Mouse (Mus musculus) liver, embryonic 13.5 days (tissue): ENCODE measurements around the gene Hnrnpa0. TPM values are rescaled to one million over a fixed set of nuclear protein-coding genes. Genes with fewer than 3 reads are reported as not detected.

ENCODE experiments used
- ATAC-seq: fragments of 200-750 bp; cut with Nextera tagmentation; 2 replicates; pipeline ENCODE4 v1.8.0; 2017; ENCODE audit warnings: low read depth, mild to moderate bottlenecking, moderate number of reproducible peaks, moderate library complexity
- DNase-seq: peaks from one replicate; pipeline ENCODE4 v3.0.0; 2022
- H3K27ac ChIP-seq: fragments of 300-500 bp; sonication (generic); 2 replicates; pipeline ENCODE4 v1.5.1; 2015; ENCODE audit warnings: moderate library complexity, mild to moderate bottlenecking, inconsistent platforms
- H3K27me3 ChIP-seq: fragments of 300-500 bp; sonication (generic); 2 replicates; pipeline ENCODE4 v1.6.1; 2015; ENCODE audit warnings: mild to moderate bottlenecking, inconsistent platforms
- H3K36me3 ChIP-seq: fragments of 300-500 bp; sonication (generic); 2 replicates; pipeline ENCODE4 v1.6.1; 2015; ENCODE audit warnings: mild to moderate bottlenecking, inconsistent platforms
- H3K4me1 ChIP-seq: fragments of 300-500 bp; sonication (generic); replicated peaks from 2 replicates; pipeline ENCODE4 v1.6.1; 2015; ENCODE audit warnings: inconsistent platforms
- H3K4me2 ChIP-seq: fragments of 300-500 bp; sonication (generic); 2 replicates; pipeline ENCODE4 v1.6.1; 2015; ENCODE audit warnings: inconsistent platforms, mild to moderate bottlenecking, moderate library complexity
- H3K4me3 ChIP-seq: fragments of 300-500 bp; sonication (generic); replicated peaks from 2 replicates; pipeline ENCODE4 v1.5.1; 2015; ENCODE audit warnings: mild to moderate bottlenecking, inconsistent platforms
- H3K9ac ChIP-seq: fragments of 300-500 bp; sonication (generic); 2 replicates; pipeline ENCODE4 v1.6.1; 2015; ENCODE audit warnings: mild to moderate bottlenecking, inconsistent platforms
- H3K9me3 ChIP-seq: fragments of 300-500 bp; sonication (generic); replicated peaks from 2 replicates; pipeline ENCODE4 v1.6.1; 2016; ENCODE audit warnings: inconsistent platforms
- WGBS: fragments of 180-500 bp; shearing (Covaris S2); methylation state at CpG from one replicate; pipeline ENCODE4 v1.1.7; 2015; ENCODE audit not compliant: insufficient replicate concordance; 5-methylcytosine and 5-hydroxymethylcytosine counted together
- polyA plus RNA-seq: library from polyadenylated mRNA; unstranded; fragments of >200 nt; fragmentation: Nextera tagmentation; extraction: Ambion mirVana; gene quantifications from 2 replicates; pipeline ENCODE4 v1.2.1, GENCODE M21; 2015

The Hnrnpa0 gene
- 12.5 and 15.3 TPM in 2 replicates for polyA plus RNA-seq

- Histone ChIP-seq H3K4me1 (peaks cover 39% of the 10 kb centered on the region), H3K9ac (peak within 1 kb of the TSS; percentile 99), H3K27ac (peak within 1 kb of the TSS; percentile 96), H3K4me2 (peak within 1 kb of the TSS; percentile 83), H3K27me3 (no peaks in the 10 kb centered on the region), H3K36me3 (peaks cover 20% of the 10 kb centered on the region), H3K9me3 (no peaks in the 10 kb centered on the region), H3K4me3 (peak within 1 kb of the TSS; percentile 97)
- peak; percentile 88 for DNase-seq
- peak; percentile 87 for ATAC-seq
- WGBS = under 1% methylated on average over 47 of the region's 62 CpGs
Measured at GRCm38 (mm10) chr13:58128396-58128767, at the start of gene Hnrnpa0. Gene Hnrnpa0 (minus strand): TSS chr13:58128556.

DNA sequence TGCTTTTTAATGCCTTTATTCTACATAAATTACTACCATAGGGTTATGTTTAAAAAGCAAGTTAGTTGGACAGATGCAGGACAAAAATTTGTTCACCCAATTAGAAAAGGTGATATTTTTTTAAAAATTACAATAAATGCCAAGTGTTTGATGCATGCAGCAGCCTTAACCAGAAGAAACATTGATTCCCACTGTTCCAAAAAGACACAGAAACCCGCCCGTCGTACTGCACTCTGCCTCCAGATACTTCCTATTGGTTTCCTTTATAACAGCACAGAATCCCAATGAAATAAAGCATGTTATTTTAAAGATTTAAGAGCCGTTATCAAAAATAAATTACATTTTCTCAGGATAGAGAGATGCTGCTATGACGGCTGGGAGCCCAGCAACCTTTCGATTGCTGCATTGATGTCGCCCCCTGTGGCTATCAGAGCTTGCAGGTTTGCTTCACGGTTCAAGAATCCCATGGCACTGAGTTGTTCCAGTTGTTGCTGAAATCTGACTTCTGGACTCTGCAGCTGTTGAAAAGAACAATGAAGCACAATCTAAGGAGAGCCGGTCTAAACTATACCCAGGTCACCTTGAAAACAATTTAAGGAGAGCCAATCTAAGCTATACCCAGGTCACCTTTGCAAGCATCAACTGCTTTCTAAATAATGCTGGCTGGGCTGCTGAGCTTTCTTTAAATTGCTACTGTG lies 49.3 kb upstream of the Hnrnpa0 start:
- H3K9ac ChIP-seq = no peak overlapping the region
- 91% methylated on average over 9 of the region's 9 CpGs for WGBS
- H3K4me3 ChIP-seq = no peak overlapping the region
- H3K9me3 ChIP-seq = no peaks in the 10 kb centered on the region
- peaks cover 78% of the 10 kb centered on the region for H3K36me3 ChIP-seq
- H3K4me1 ChIP-seq = no peaks in the 10 kb centered on the region
- no peaks in the 10 kb centered on the region for H3K27me3 ChIP-seq
- no peak overlapping the region for H3K27ac ChIP-seq
- no peak overlapping the region for H3K4me2 ChIP-seq
- ATAC-seq (no peak), DNase-seq (no peak)

- Histone ChIP-seq H3K27me3 (no peaks in the 10 kb centered on the region), H3K9me3 (no peaks in the 10 kb centered on the region), H3K9ac (no peak overlapping the region), H3K4me1 (no peaks in the 10 kb centered on the region), H3K4me3 (no peak overlapping the region), H3K4me2 (no peak overlapping the region), H3K36me3 (peaks cover 82% of the 10 kb centered on the region), H3K27ac (no peak overlapping the region)
- WGBS = 77% methylated on average over 3 of the region's 3 CpGs
- DNase-seq (no peak), ATAC-seq (no peak)
Measured at GRCm38 (mm10) chr13:58176105-58176504, 47.7 kb upstream of the Hnrnpa0 start.

DNA sequence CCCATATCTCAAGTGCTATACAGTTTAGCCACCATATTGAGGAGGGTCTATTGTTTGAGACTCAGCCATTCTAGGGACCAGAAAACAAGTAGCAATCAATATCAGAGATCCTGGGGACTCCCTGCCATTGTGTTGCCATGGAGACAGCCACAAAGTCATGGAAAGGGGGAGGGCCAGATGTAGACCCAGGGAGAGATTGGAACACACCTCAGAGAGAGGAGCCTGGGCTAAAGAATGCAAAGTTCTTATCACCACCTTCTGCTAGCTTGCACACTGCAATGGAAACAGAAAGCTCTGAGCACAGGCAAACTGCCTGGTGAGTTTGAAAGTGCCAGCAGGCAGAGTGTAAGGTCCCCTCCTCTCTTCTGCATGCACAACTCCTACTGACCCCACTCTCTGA lies 39.8 kb upstream of the Hnrnpa0 start:
- Histone ChIP-seq H3K4me3 (no peak overlapping the region), H3K4me2 (no peak overlapping the region), H3K36me3 (peaks cover 29% of the 10 kb centered on the region), H3K9ac (no peak overlapping the region), H3K9me3 (no peaks in the 10 kb centered on the region), H3K4me1 (no peaks in the 10 kb centered on the region), H3K27ac (no peak overlapping the region), H3K27me3 (no peaks in the 10 kb centered on the region)
- ATAC-seq (no peak), DNase-seq (no peak)

DNA sequence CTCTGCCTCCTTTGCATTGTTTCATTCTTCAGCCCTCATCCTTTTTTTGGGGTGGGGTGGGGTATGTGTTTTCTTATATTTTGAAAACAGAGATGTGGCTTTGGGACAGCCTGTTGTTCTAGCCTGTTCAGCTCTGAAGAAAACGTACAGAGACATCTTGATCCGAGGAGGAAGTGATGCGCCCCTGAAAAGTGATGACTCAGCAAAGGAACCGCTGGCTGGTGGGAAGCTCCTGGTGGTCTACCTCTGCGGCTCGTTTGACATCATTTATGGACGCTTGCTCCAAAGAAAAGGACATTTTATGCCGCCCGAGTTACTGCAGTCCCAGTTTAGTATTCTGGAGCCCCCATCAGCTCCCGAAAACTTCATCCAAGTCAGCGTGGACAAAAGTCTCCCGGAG lies 35.0 kb upstream of the Hnrnpa0 start:
- H3K36me3 ChIP-seq = peaks cover 35% of the 10 kb centered on the region
- no peaks in the 10 kb centered on the region for H3K9me3 ChIP-seq
- DNase-seq (no peak), ATAC-seq (no peak)
- no peak overlapping the region for H3K4me3 ChIP-seq
- 77% methylated on average over 12 of the region's 12 CpGs for WGBS
- no peaks in the 10 kb centered on the region; the same call in 1 of the 2 replicates for H3K4me1 ChIP-seq
- H3K27ac ChIP-seq = no peak overlapping the region
- H3K9ac ChIP-seq = no peak overlapping the region
- H3K27me3 ChIP-seq = no peaks in the 10 kb centered on the region
- no peak overlapping the region for H3K4me2 ChIP-seq

- H3K27ac ChIP-seq = no peak overlapping the region
- H3K4me1 ChIP-seq = peaks cover 15% of the 10 kb centered on the region
- DNase-seq (no peak), ATAC-seq (no peak)
- H3K36me3 ChIP-seq = peaks cover 35% of the 10 kb centered on the region
- H3K9ac ChIP-seq = no peak overlapping the region
- no peaks in the 10 kb centered on the region for H3K27me3 ChIP-seq
- H3K4me3 ChIP-seq = no peak overlapping the region
- H3K4me2 ChIP-seq = no peak overlapping the region
- 89% methylated on average over 15 of the region's 15 CpGs for WGBS
- no peaks in the 10 kb centered on the region for H3K9me3 ChIP-seq
Measured at GRCm38 (mm10) chr13:58160761-58161160, 32.4 kb upstream of the Hnrnpa0 start.

- Histone ChIP-seq H3K36me3 (peaks cover 29% of the 10 kb centered on the region), H3K4me2 (peak overlapping the region; percentile 96), H3K9ac (peak overlapping the region; percentile 79), H3K27me3 (no peaks in the 10 kb centered on the region), H3K9me3 (no peaks in the 10 kb centered on the region), H3K4me3 (peak overlapping the region; percentile 83), H3K27ac (peak overlapping the region; percentile 75), H3K4me1 (peaks cover 15% of the 10 kb centered on the region)
- DNase-seq (peak; percentile 81), ATAC-seq (peak; percentile 63)
- WGBS = 4% methylated on average over 16 of the region's 16 CpGs
Measured at GRCm38 (mm10) chr13:58158099-58158912, 29.9 kb upstream of the Hnrnpa0 start.

DNA sequence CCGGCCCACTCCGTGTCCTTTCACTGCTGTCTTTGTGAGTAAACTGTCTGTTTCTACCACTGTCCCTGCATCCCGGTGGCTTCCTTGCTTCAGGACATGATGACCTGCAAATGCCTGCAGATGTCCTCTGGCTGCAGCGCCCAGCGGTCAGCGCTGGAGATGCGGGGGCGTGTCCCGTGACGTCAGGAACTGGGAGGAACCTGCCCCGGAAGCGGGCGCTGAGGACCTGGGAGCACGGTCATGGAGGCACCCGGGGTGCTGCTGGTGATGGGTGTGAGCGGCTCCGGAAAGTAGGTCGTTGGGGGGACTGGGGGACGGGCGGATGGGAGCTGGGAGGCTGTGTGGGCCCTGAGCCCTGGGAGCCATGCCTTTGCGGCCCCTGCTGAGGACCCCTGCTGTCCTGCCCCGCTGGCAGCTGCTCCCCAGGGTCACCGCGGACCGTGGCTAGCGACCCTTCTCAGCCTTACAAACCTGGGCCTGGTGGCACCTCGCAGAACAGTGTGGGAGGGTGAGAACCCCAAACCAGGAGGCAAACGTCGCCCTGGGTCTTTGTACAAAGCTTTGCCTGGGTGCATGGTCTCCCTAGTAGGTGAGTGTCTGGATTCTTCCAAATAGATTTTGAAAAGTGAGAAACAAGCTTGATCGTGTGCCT lies 29.2 kb upstream of the Hnrnpa0 start, which contains the start of gene Idnk:
TSS of gene Idnk (plus strand) at position 203 of the 652 bp plus-strand sequence.
- Histone ChIP-seq H3K27me3 (no peaks in the 10 kb centered on the region), H3K4me3 (peak within 1 kb of the TSS; percentile 83), H3K4me1 (peaks cover 15% of the 10 kb centered on the region), H3K9me3 (no peaks in the 10 kb centered on the region), H3K9ac (peak within 1 kb of the TSS; percentile 79), H3K27ac (peak within 1 kb of the TSS; percentile 75), H3K36me3 (peaks cover 24% of the 10 kb centered on the region), H3K4me2 (peak within 1 kb of the TSS; percentile 96)
- under 1% methylated on average over 30 of the region's 30 CpGs for WGBS
- ATAC-seq = peak; percentile 90
- DNase-seq = peak; percentile 87

GRCm38 (mm10) chr13:58157036-58157435 lies 28.7 kb upstream of the Hnrnpa0 start:
- WGBS = 10% methylated on average over 8 of the region's 8 CpGs
- no peak overlapping the region for H3K27ac ChIP-seq
- peaks cover 15% of the 10 kb centered on the region for H3K4me1 ChIP-seq
- peak overlapping the region; percentile 79 for H3K9ac ChIP-seq
- H3K4me2 ChIP-seq = peak overlapping the region; percentile 96
- H3K36me3 ChIP-seq = peaks cover 22% of the 10 kb centered on the region
- no peaks in the 10 kb centered on the region for H3K9me3 ChIP-seq
- DNase-seq (peak; percentile 11), ATAC-seq (peak; percentile 33)
- H3K4me3 ChIP-seq = peak overlapping the region; percentile 83
- H3K27me3 ChIP-seq = no peaks in the 10 kb centered on the region

DNA sequence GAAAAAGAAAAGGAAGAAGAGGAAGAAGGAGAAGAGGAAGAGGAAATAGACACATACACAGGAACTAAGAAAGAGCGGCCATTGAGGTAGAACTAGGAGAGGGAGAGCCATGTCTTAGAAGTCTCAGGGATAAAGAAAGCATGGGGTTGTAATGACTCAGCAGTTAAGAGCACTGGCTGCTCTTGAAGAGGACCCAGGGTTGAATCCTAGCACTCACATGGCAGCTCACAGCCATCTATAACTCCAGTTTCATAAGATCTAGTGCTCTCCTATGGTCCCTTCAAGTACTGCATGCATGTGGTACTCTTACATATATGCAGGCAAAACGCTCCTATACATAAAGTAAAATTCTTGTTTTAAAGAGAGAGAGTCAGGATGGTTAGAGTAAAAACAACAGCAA lies 27.7 kb upstream of the Hnrnpa0 start:
- ATAC-seq (no peak), DNase-seq (no peak)
- Histone ChIP-seq H3K9ac (no peak overlapping the region), H3K9me3 (no peaks in the 10 kb centered on the region), H3K27me3 (no peaks in the 10 kb centered on the region), H3K36me3 (peaks cover 15% of the 10 kb centered on the region), H3K4me3 (no peak overlapping the region), H3K27ac (no peak overlapping the region), H3K4me2 (no peak overlapping the region), H3K4me1 (peaks cover 15% of the 10 kb centered on the region)
- WGBS = 63% methylated on average over 2 of the region's 2 CpGs

- no peak overlapping the region for H3K9ac ChIP-seq
- WGBS = 51% methylated on average over 11 of the region's 11 CpGs
- DNase-seq (no peak), ATAC-seq (no peak)
- H3K9me3 ChIP-seq = no peaks in the 10 kb centered on the region; the same call in 1 of the 2 replicates
- H3K4me1 ChIP-seq = peaks cover 21% of the 10 kb centered on the region
- no peak overlapping the region for H3K27ac ChIP-seq
- peaks cover 6% of the 10 kb centered on the region for H3K27me3 ChIP-seq
- H3K4me2 ChIP-seq = no peak overlapping the region
- no peak overlapping the region for H3K4me3 ChIP-seq
- H3K36me3 ChIP-seq = no peaks in the 10 kb centered on the region
Measured at GRCm38 (mm10) chr13:58150442-58150841, 22.1 kb upstream of the Hnrnpa0 start.
